In the genomic region with DNA sequence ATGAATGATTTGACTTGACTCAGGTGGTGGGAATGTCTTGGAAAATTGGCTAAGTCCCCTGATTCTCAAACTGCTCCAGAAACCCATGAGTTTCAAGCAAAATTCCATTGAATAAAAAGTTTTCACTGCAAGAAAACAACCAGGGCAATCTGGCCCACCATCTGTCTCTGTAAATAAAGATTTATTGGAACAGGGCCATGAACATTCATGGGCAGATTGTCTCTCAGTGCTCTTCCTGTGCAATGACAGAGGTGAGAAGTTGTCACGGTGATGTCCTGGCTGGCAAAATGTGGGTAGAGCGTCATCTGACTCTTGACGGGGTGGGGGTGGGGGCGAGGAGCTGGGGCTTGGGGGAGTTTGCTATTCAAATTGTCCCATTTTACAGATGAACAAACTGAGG, we compare ENCODE assay signal across 23 mouse cellular contexts. TPM values are rescaled to one million over a fixed set of nuclear protein-coding genes. Genes with fewer than 3 reads are reported as not detected.
DNase-seq lines count a peak whose midpoint lies in the region; ATAC-seq lines count a peak whose summit lies in the region.
"Had no signal": no experiment of that assay in that cellular context is flagged by ENCODE, and none has a peak within 500 bp of the region (broad histone marks: within the 10 kb centered on the region; RNA-seq: fewer than 3 reads in every experiment).

No protein-coding gene starts in this region.

- H3K9ac ChIP-seq in heart, embryonic 12.5 days, result no peak overlapping the region
- H3K9ac ChIP-seq: hindbrain, embryonic 14.5 days; limb, embryonic 15.5 days; liver, postnatal 0 days had no signal

- H3K27ac ChIP-seq in heart, embryonic 12.5 days (ENCODE audit: poor library complexity, severe bottlenecking), result no peak overlapping the region
- H3K27ac ChIP-seq: heart, embryonic 10.5 days; hindbrain, embryonic 14.5 days; limb, embryonic 15.5 days had no signal

- no peaks in the 10 kb centered on the region for H3K4me1 ChIP-seq in heart, embryonic 12.5 days (replicated peaks)
- H3K4me1 ChIP-seq: heart, embryonic 10.5 days; limb, embryonic 15.5 days; megakaryocyte, embryonic 14.5 days had no signal

- H3K9me3 ChIP-seq in heart, embryonic 12.5 days (replicated peaks), result no peaks in the 10 kb centered on the region; the same call in 1 of the 2 replicates
- H3K9me3 ChIP-seq: heart, embryonic 10.5 days; limb, embryonic 15.5 days had no signal

- ATAC-seq in cerebellum, adult (ENCODE audit: insufficient number of reproducible peaks, low FRiP score, low TSS enrichment), result no peak
- ATAC-seq in heart, embryonic 12.5 days (ENCODE audit: insufficient number of reproducible peaks, low FRiP score), result no peak
- ATAC-seq: liver, postnatal 0 days; midbrain, embryonic 16.5 days had no signal

- no peaks in the 10 kb centered on the region for H3K36me3 ChIP-seq in heart, embryonic 12.5 days
- H3K36me3 ChIP-seq: heart, embryonic 10.5 days; limb, embryonic 15.5 days had no signal

- H3K4me3 ChIP-seq in heart, embryonic 12.5 days, result no peak overlapping the region
- H3K4me3 ChIP-seq: heart, embryonic 10.5 days; limb, embryonic 15.5 days; megakaryocyte, embryonic 14.5 days had no signal

- 87% methylated on average over 4 of the region's 4 CpGs for WGBS in heart, embryonic 12.5 days

- DNase-seq in cerebellum, adult 11 months, result peak; percentile 24
- peak; percentile 44 to 51 for DNase-seq in right cerebral cortex, adult 2 months (ENCODE audit: low spot score in 2 of 2)
- no peak for DNase-seq in right cerebral cortex, postnatal 4 days
- peak; percentile 73 to 90 for DNase-seq in layer of hippocampus, adult 18-20 months (ENCODE audit: low spot score in 2 of 2)
- DNase-seq in embryo, embryonic 9.5 days (ENCODE audit: extremely low spot score), result no peak
- DNase-seq in urinary bladder, adult 2 months (ENCODE audit: low spot score), result no peak
- DNase-seq: adrenal gland, adult 8-10 months; kidney, adult 11 months; kidney, postnatal 25 days; liver, postnatal 0 days; lung, postnatal 14 days had no signal

- no peak overlapping the region for H3K4me2 ChIP-seq in heart, embryonic 12.5 days
- H3K4me2 ChIP-seq: hindbrain, embryonic 14.5 days; limb, embryonic 15.5 days had no signal

- H3K27me3 ChIP-seq in heart, embryonic 12.5 days (replicated peaks), result no peaks in the 10 kb centered on the region
- H3K27me3 ChIP-seq: limb, embryonic 15.5 days had no signal

RNA-seq across cellular contexts. Expression of a gene that starts 24.8 kb away (rescaled TPM):
- total RNA-seq in layer of hippocampus, adult 18-20 months (2021), result under 1 TPM in 1 of 2 experiments, not detected in 1; 0.22 TPM
- 0.04 TPM in 2 replicates for polyA plus RNA-seq in urinary bladder, adult 2 months (2012; rRNA removed)
- polyA plus RNA-seq in heart, embryonic 12.5 days (2016; fragmentation: Nextera tagmentation; extraction: Ambion mirVana), result not detected in 2 replicates
- total RNA-seq: adrenal gland, adult 8-10 months; gastrocnemius, postnatal 4 days; heart, postnatal 25 days; MEL had no signal
- polyA plus RNA-seq: heart, embryonic 10.5 days; hindbrain, embryonic 14.5 days; liver, postnatal 0 days; midbrain, embryonic 16.5 days; spleen, adult 2 months; stomach, embryonic 16.5 days had no signal

Comparison
In these comparisons a context has a peak if more than half of its experiments do, and no peak if none do; other contexts are left out.
1. DNase-seq: peak in cerebellum, adult 11 months (single experiment), right cerebral cortex, adult 2 months (2 of 2) and layer of hippocampus, adult 18-20 months (2 of 2); none in right cerebral cortex, postnatal 4 days (single experiment), embryo, embryonic 9.5 days (single experiment) and urinary bladder, adult 2 months (single experiment).